Mouse (Mus musculus): ENCODE measurements around the gene Hspb8. TPM values are rescaled to one million over a fixed set of nuclear protein-coding genes. Genes with fewer than 3 reads are reported as not detected.
A peak's percentile ranks its signal among the peaks of the same experiment; 100 is the strongest.

The Hspb8 gene
- total RNA-seq (2021) = 1 to 10 TPM; 7.3 to 9.1 TPM
- long read RNA-seq, transcript Hspb8-201 (3 exons, 1,816 nt) = major isoform, 17 of 18 reads
- long read RNA-seq, partial matches to known transcripts = 0 of 18 reads
- long read RNA-seq, other reads (novel, unspliced or antisense) = 1 of 18 reads

GRCm38 (mm10) chr5:116422699-116423201 is at the start of gene Hspb8:
Hspb8 (minus strand) TSS chr5:116422864.
- peak; percentile 62 to 71 for DNase-seq (ENCODE audit: low spot score in 2 of 2)

GRCm38 (mm10) chr5:116461354-116462042 is 38.8 kb upstream of the Hspb8 start:
- DNase-seq (ENCODE audit: low spot score in 2 of 2) = no peak

- no peak for DNase-seq (ENCODE audit: low spot score in 2 of 2)
Observed at GRCm38 (mm10) chr5:116459970-116460369, 37.3 kb upstream of the Hspb8 start.

GRCm38 (mm10) chr5:116457791-116458190 is 35.1 kb upstream of the Hspb8 start:
- DNase-seq (ENCODE audit: low spot score in 2 of 2) = no peak

GRCm38 (mm10) chr5:116456796-116457515 is 34.3 kb upstream of the Hspb8 start:
- DNase-seq (ENCODE audit: low spot score in 2 of 2) = no peak

- DNase-seq (ENCODE audit: low spot score in 2 of 2) = peak; percentile 50 to 68
Observed at GRCm38 (mm10) chr5:116453401-116453851, 30.8 kb upstream of the Hspb8 start.

GRCm38 (mm10) chr5:116450901-116451300 is 28.2 kb upstream of the Hspb8 start:
- DNase-seq (ENCODE audit: low spot score in 2 of 2) = no peak

- DNase-seq (ENCODE audit: low spot score in 2 of 2) = no peak
Observed at GRCm38 (mm10) chr5:116449522-116450225, 27.0 kb upstream of the Hspb8 start.

GRCm38 (mm10) chr5:116448409-116449191 is 25.9 kb upstream of the Hspb8 start:
- peak; percentile 38 to 43 for DNase-seq (ENCODE audit: low spot score in 2 of 2)

GRCm38 (mm10) chr5:116447821-116448350 is 25.2 kb upstream of the Hspb8 start:
- DNase-seq (ENCODE audit: low spot score in 2 of 2) = no peak

GRCm38 (mm10) chr5:116446552-116446951 is 23.9 kb upstream of the Hspb8 start:
- DNase-seq (ENCODE audit: low spot score in 2 of 2) = no peak

- no peak for DNase-seq (ENCODE audit: low spot score in 2 of 2)
Observed at GRCm38 (mm10) chr5:116445634-116446367, 23.1 kb upstream of the Hspb8 start.

GRCm38 (mm10) chr5:116444517-116444916 is 21.9 kb upstream of the Hspb8 start:
- peak; percentile 68 to 74 for DNase-seq (ENCODE audit: low spot score in 2 of 2)

GRCm38 (mm10) chr5:116443459-116443940 is 20.8 kb upstream of the Hspb8 start:
- DNase-seq (ENCODE audit: low spot score in 2 of 2) = peak; percentile 57 to 71

- DNase-seq (ENCODE audit: low spot score in 2 of 2) = peak; percentile 22 to 36
Observed at GRCm38 (mm10) chr5:116442697-116443458, 20.2 kb upstream of the Hspb8 start.

GRCm38 (mm10) chr5:116440251-116440650 is 17.6 kb upstream of the Hspb8 start:
- DNase-seq (ENCODE audit: low spot score in 2 of 2) = no peak

- no peak for DNase-seq (ENCODE audit: low spot score in 2 of 2)
Observed at GRCm38 (mm10) chr5:116438328-116438727, 15.7 kb upstream of the Hspb8 start.

- DNase-seq (ENCODE audit: low spot score in 2 of 2) = no peak
Observed at GRCm38 (mm10) chr5:116436117-116436516, 13.5 kb upstream of the Hspb8 start.
